Mouse (Mus musculus) intestine, embryonic 15.5 days (tissue): ENCODE measurements around the gene Slc22a23. TPM values are rescaled to one million over a fixed set of nuclear protein-coding genes. Genes with fewer than 3 reads are reported as not detected.

Experiments used
- polyA plus RNA-seq: library from polyadenylated mRNA; unstranded; fragments of >200 nt; fragmentation: Nextera tagmentation; extraction: Ambion mirVana; gene quantifications from 2 replicates; pipeline ENCODE4 v1.2.1, GENCODE M21; 2015

Slc22a23 gene
- polyA plus RNA-seq, 1 experiment from 2014 or later: 3.2 TPM

Other genes starting within 250 kb of the Slc22a23 start
- gene Tubb2b, start 214.7 kb downstream of the Slc22a23 start, polyA plus RNA-seq: 33.5 and 34.2 TPM in 2 replicates
- 71.3 and 88.2 TPM in 2 replicates for gene Psmg4, start 182.2 kb downstream of the Slc22a23 start, polyA plus RNA-seq